Mouse (Mus musculus): ENCODE data around the gene Olfr543. TPM values are rescaled to one million over a fixed set of nuclear protein-coding genes. Genes with fewer than 3 reads are reported as not detected.

Olfr543 gene
- polyA plus RNA-seq, 1 experiment from 2014 or later: 0.31 TPM

GRCm38 (mm10) chr7:102483665-102484064 is 2.2 kb upstream of the Olfr543 start:
- H3K36me3 ChIP-seq (ENCODE audit: control insufficient read depth, insufficient read depth, low read length): no peaks in the 10 kb centered on the region
- ATAC-seq (ENCODE audit: low read depth) (no peak), DNase-seq (ENCODE audit: low spot score) (no peak)
- H3K27me3 ChIP-seq (replicated peaks; ENCODE audit: control insufficient read depth, insufficient read depth, low read length): no peaks in the 10 kb centered on the region
- no peak overlapping the region for H3K4me3 ChIP-seq (ENCODE audit: low read depth, low read length)
- 91% methylated on average over 2 of the region's 2 CpGs for WGBS
- no peaks in the 10 kb centered on the region for H3K9me3 ChIP-seq (ENCODE audit: control insufficient read depth, low read length)
- no peaks in the 10 kb centered on the region for H3K4me1 ChIP-seq (ENCODE audit: control insufficient read depth, insufficient read depth, low read length)
- no peak overlapping the region for H3K4me2 ChIP-seq (ENCODE audit: low read depth, low read length)
- no peak overlapping the region for H3K9ac ChIP-seq (ENCODE audit: low read depth, low read length)
- H3K27ac ChIP-seq (replicated peaks; ENCODE audit: low read depth, low read length): no peak overlapping the region

DNA sequence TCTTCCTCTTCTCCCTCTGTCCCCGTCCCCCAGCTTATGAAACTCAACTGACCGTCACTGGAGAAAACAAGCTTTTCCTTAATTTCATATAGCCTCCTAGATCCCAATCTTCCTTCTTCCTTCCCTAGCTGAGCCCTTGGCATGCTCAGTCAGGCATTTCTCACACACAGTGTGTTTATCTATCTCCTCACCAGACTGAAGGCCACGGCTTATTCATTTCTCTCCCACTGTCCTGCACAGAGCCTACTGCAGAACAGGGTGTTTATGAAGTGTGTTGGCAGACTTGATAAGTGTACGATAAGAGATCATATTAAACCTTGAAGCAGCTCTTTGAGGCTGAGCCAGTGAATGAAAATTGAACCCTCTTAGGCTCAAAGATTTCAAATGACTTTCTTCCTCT is 658 bp downstream of the Olfr543 start:
- no peak overlapping the region for H3K27ac ChIP-seq (replicated peaks; ENCODE audit: low read depth, low read length)
- WGBS: 80% methylated on average over 4 of the region's 4 CpGs
- DNase-seq (ENCODE audit: low spot score): no peak

GRCm38 (mm10) chr7:102479368-102480078 is 2.0 kb downstream of the Olfr543 start:
- Histone ChIP-seq H3K27ac (replicated peaks; ENCODE audit: low read depth, low read length) (no peak overlapping the region), H3K4me3 (ENCODE audit: low read depth, low read length) (no peak overlapping the region), H3K27me3 (replicated peaks; ENCODE audit: control insufficient read depth, insufficient read depth, low read length) (no peaks in the 10 kb centered on the region), H3K36me3 (ENCODE audit: control insufficient read depth, insufficient read depth, low read length) (no peaks in the 10 kb centered on the region), H3K4me2 (ENCODE audit: low read depth, low read length) (no peak overlapping the region), H3K4me1 (ENCODE audit: control insufficient read depth, insufficient read depth, low read length) (no peaks in the 10 kb centered on the region), H3K9ac (ENCODE audit: low read depth, low read length) (no peak overlapping the region), H3K9me3 (ENCODE audit: control insufficient read depth, low read length) (no peaks in the 10 kb centered on the region)
- DNase-seq (ENCODE audit: low spot score) (peak; percentile 25), ATAC-seq (ENCODE audit: low read depth) (no peak)
- WGBS: 71% methylated on average over 5 of the region's 5 CpGs

More for the DNA sequence above, 658 bp downstream of the Olfr543 start:
- H3K4me1 ChIP-seq (ENCODE audit: control insufficient read depth, insufficient read depth, low read length): no peaks in the 10 kb centered on the region
- H3K9me3 ChIP-seq (ENCODE audit: control insufficient read depth, low read length): no peaks in the 10 kb centered on the region
- no peak overlapping the region for H3K9ac ChIP-seq (ENCODE audit: low read depth, low read length)
- H3K4me2 ChIP-seq (ENCODE audit: low read depth, low read length): no peak overlapping the region
- H3K27me3 ChIP-seq (replicated peaks; ENCODE audit: control insufficient read depth, insufficient read depth, low read length): no peaks in the 10 kb centered on the region
- H3K36me3 ChIP-seq (ENCODE audit: control insufficient read depth, insufficient read depth, low read length): no peaks in the 10 kb centered on the region
- no peak overlapping the region for H3K4me3 ChIP-seq (ENCODE audit: low read depth, low read length)
- no peak for ATAC-seq (ENCODE audit: low read depth)

DNA sequence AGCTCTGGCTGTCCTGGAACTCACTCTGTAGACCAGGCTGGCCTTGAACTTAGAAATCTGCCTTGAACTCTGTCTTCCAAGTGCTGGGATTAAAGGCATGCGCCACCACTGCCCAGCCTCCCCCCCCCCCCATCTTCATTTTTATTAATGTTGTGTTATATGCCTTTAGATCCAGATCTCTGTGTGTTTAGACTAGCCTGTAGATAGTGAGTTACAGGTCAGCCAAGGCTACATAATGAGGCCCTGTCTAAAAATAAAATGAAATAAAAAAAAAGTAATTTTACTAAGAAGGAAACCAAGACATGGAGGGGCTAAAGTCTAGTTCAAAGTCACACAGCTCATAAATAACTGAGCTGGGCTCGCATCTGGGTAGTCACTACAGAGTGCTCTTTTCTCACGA is 2.6 kb downstream of the Olfr543 start:
- Histone ChIP-seq H3K9me3 (ENCODE audit: control insufficient read depth, low read length) (no peaks in the 10 kb centered on the region), H3K4me3 (ENCODE audit: low read depth, low read length) (no peak overlapping the region), H3K4me2 (ENCODE audit: low read depth, low read length) (no peak overlapping the region), H3K9ac (ENCODE audit: low read depth, low read length) (no peak overlapping the region), H3K27me3 (replicated peaks; ENCODE audit: control insufficient read depth, insufficient read depth, low read length) (no peaks in the 10 kb centered on the region), H3K27ac (replicated peaks; ENCODE audit: low read depth, low read length) (no peak overlapping the region), H3K4me1 (ENCODE audit: control insufficient read depth, insufficient read depth, low read length) (no peaks in the 10 kb centered on the region), H3K36me3 (ENCODE audit: control insufficient read depth, insufficient read depth, low read length) (no peaks in the 10 kb centered on the region)
- ATAC-seq (ENCODE audit: low read depth) (no peak), DNase-seq (ENCODE audit: low spot score) (no peak)
- 74% methylated on average over 3 of the region's 3 CpGs for WGBS

DNA sequence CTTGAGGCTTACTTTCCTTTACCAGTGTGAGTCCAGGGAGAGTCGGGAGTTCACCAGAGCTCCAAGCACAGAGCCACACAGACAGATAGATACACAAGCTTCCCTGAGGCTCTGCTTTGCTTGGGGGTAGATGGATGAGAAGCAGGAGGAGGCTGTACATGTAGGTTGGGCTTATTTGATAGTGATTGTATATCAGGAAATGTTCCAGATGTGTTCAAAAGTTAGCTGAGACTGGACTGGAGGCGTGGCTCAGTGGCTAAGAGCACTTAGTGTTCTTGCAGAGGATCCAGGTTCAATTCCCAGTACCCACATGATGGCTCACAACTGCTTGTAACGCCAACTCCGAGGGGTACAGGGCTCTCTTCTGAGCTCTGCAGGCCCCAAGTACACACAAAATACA is 3.1 kb downstream of the Olfr543 start:
- no peak overlapping the region for H3K4me2 ChIP-seq (ENCODE audit: low read depth, low read length)
- no peaks in the 10 kb centered on the region for H3K9me3 ChIP-seq (ENCODE audit: control insufficient read depth, low read length)
- H3K4me3 ChIP-seq (ENCODE audit: low read depth, low read length): no peak overlapping the region
- H3K4me1 ChIP-seq (ENCODE audit: control insufficient read depth, insufficient read depth, low read length): no peaks in the 10 kb centered on the region
- no peak for ATAC-seq (ENCODE audit: low read depth)
- WGBS: 78% methylated on average over 4 of the region's 4 CpGs
- no peak overlapping the region for H3K27ac ChIP-seq (replicated peaks; ENCODE audit: low read depth, low read length)
- H3K36me3 ChIP-seq (ENCODE audit: control insufficient read depth, insufficient read depth, low read length): no peaks in the 10 kb centered on the region
- H3K27me3 ChIP-seq (replicated peaks; ENCODE audit: control insufficient read depth, insufficient read depth, low read length): no peaks in the 10 kb centered on the region
- H3K9ac ChIP-seq (ENCODE audit: low read depth, low read length): no peak overlapping the region
- no peak for DNase-seq (ENCODE audit: low spot score)

DNA sequence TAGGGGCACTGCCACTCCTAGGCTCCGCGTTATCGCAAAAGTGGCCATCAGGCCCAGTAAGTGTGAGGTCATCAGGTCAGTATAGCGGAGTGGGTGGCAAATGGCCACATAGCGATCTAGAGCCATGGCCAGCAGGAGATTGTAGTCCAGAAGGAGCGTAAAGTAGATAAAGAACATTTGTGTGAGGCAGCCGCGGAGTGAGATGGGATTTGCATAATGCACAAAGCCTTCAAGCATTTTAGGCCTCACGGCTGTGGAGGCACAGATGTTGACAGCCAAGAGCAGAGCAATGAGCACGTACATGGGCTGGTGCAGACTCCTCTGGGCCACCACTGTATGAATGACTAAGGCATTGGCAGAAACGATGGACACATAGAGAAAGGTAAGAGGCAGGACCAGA is 4.1 kb downstream of the Olfr543 start:
- DNase-seq (ENCODE audit: low spot score) (no peak), ATAC-seq (ENCODE audit: low read depth) (no peak)
- Histone ChIP-seq H3K27ac (replicated peaks; ENCODE audit: low read depth, low read length) (no peak overlapping the region), H3K4me3 (ENCODE audit: low read depth, low read length) (no peak overlapping the region), H3K27me3 (replicated peaks; ENCODE audit: control insufficient read depth, insufficient read depth, low read length) (no peaks in the 10 kb centered on the region), H3K4me1 (ENCODE audit: control insufficient read depth, insufficient read depth, low read length) (no peaks in the 10 kb centered on the region), H3K9me3 (ENCODE audit: control insufficient read depth, low read length) (no peaks in the 10 kb centered on the region), H3K36me3 (ENCODE audit: control insufficient read depth, insufficient read depth, low read length) (no peaks in the 10 kb centered on the region), H3K4me2 (ENCODE audit: low read depth, low read length) (no peak overlapping the region), H3K9ac (ENCODE audit: low read depth, low read length) (no peak overlapping the region)
- 82% methylated on average over 11 of the region's 11 CpGs for WGBS

- Histone ChIP-seq H3K36me3 (ENCODE audit: control insufficient read depth, insufficient read depth, low read length) (no peaks in the 10 kb centered on the region), H3K9me3 (ENCODE audit: control insufficient read depth, low read length) (no peaks in the 10 kb centered on the region), H3K27me3 (replicated peaks; ENCODE audit: control insufficient read depth, insufficient read depth, low read length) (no peaks in the 10 kb centered on the region), H3K9ac (ENCODE audit: low read depth, low read length) (no peak overlapping the region), H3K4me1 (ENCODE audit: control insufficient read depth, insufficient read depth, low read length) (no peaks in the 10 kb centered on the region), H3K4me2 (ENCODE audit: low read depth, low read length) (no peak overlapping the region), H3K27ac (replicated peaks; ENCODE audit: low read depth, low read length) (no peak overlapping the region), H3K4me3 (ENCODE audit: low read depth, low read length) (no peak overlapping the region)
- DNase-seq (ENCODE audit: low spot score): no peak
- no peak for ATAC-seq (ENCODE audit: low read depth)
- 90% methylated on average over 5 of the region's 5 CpGs for WGBS
Measured at GRCm38 (mm10) chr7:102476601-102477000, 4.9 kb downstream of the Olfr543 start.

DNA sequence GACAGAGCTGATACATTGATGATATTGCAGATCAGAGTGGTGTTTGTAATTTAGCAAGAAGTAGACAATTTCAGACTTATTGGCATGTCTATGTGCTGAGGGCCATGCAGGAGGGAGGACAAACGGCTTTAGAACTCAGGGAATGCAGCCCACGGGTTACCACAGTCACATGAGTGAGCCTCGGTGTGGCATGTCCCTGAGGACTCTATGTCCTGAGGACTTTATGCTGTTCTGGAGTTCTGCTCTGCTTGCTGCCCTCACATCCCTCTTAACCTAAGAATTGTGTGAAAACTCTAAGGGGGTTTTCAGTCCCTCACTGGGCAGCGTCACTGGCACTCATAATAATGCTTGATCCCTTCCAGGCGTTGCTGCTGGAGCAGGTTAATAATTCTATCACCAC is 8.8 kb downstream of the Olfr543 start:
- H3K36me3 ChIP-seq (ENCODE audit: control insufficient read depth, insufficient read depth, low read length): peaks cover 21% of the 10 kb centered on the region
- H3K4me2 ChIP-seq (ENCODE audit: low read depth, low read length): no peak overlapping the region
- H3K9ac ChIP-seq (ENCODE audit: low read depth, low read length): no peak overlapping the region
- no peaks in the 10 kb centered on the region for H3K4me1 ChIP-seq (ENCODE audit: control insufficient read depth, insufficient read depth, low read length)
- DNase-seq (ENCODE audit: low spot score) (no peak), ATAC-seq (ENCODE audit: low read depth) (no peak)
- no peak overlapping the region for H3K27ac ChIP-seq (replicated peaks; ENCODE audit: low read depth, low read length)
- 59% methylated on average over 5 of the region's 5 CpGs for WGBS
- H3K4me3 ChIP-seq (ENCODE audit: low read depth, low read length): no peak overlapping the region
- no peaks in the 10 kb centered on the region for H3K27me3 ChIP-seq (replicated peaks; ENCODE audit: control insufficient read depth, insufficient read depth, low read length)
- no peaks in the 10 kb centered on the region for H3K9me3 ChIP-seq (ENCODE audit: control insufficient read depth, low read length)

GRCm38 (mm10) chr7:102467566-102467965 is 13.9 kb downstream of the Olfr543 start:
- 85% methylated on average over 8 of the region's 8 CpGs for WGBS
- no peak for ATAC-seq (ENCODE audit: low read depth)

More at GRCm38 (mm10) chr7:102467566-102467965, 13.9 kb downstream of the Olfr543 start:
- H3K9ac ChIP-seq (ENCODE audit: low read depth, low read length): no peak overlapping the region
- H3K36me3 ChIP-seq (ENCODE audit: control insufficient read depth, insufficient read depth, low read length): peaks cover 71% of the 10 kb centered on the region
- no peak overlapping the region for H3K4me2 ChIP-seq (ENCODE audit: low read depth, low read length)
- no peaks in the 10 kb centered on the region for H3K9me3 ChIP-seq (ENCODE audit: control insufficient read depth, low read length)
- H3K27me3 ChIP-seq (replicated peaks; ENCODE audit: control insufficient read depth, insufficient read depth, low read length): no peaks in the 10 kb centered on the region
- no peak for DNase-seq (ENCODE audit: low spot score)
- H3K4me3 ChIP-seq (ENCODE audit: low read depth, low read length): no peak overlapping the region
- no peak overlapping the region for H3K27ac ChIP-seq (replicated peaks; ENCODE audit: low read depth, low read length)
- no peaks in the 10 kb centered on the region for H3K4me1 ChIP-seq (ENCODE audit: control insufficient read depth, insufficient read depth, low read length)
